Mouse (Mus musculus) forebrain, embryonic 14.5 days (tissue): ENCODE data around the gene Mapk8ip3. TPM values are rescaled to one million over a fixed set of nuclear protein-coding genes. Genes with fewer than 3 reads are reported as not detected.
"Not testable (repeated sequence)": the region's sequence is repeated elsewhere in the genome, so short reads cannot be mapped to it uniquely, and the experiment has no call there.

Experiments used
- ATAC-seq: fragments of 200-750 bp; cut with Nextera tagmentation; 2 replicates; pipeline ENCODE4 v1.8.0; 2017; ENCODE audit warnings: mild to moderate bottlenecking, moderate library complexity
- DNase-seq: peaks from one replicate; pipeline ENCODE4 v3.0.0-alpha.2; 2015; ENCODE audit warnings: low spot score
- H3K27ac ChIP-seq: fragments of 300-500 bp; sonication (generic); 2 replicates; pipeline ENCODE4 v1.5.1; 2014; ENCODE audit warnings: low read depth, mild to moderate bottlenecking, control low read depth, low read length, moderate library complexity
- H3K27me3 ChIP-seq: fragments of 300-500 bp; sonication (generic); replicated peaks from 2 replicates; pipeline ENCODE4 v1.6.1; 2014; ENCODE audit warnings: low read length, control low read depth, mixed read lengths; ENCODE audit not compliant: control insufficient read depth, insufficient read depth
- H3K36me3 ChIP-seq: fragments of 300-500 bp; sonication (generic); 2 replicates; pipeline ENCODE4 v1.6.1; 2014; ENCODE audit warnings: low read length, control low read depth; ENCODE audit not compliant: control insufficient read depth, insufficient read depth
- H3K4me1 ChIP-seq: fragments of 300-500 bp; sonication (generic); 2 replicates; pipeline ENCODE4 v1.6.1; 2014; ENCODE audit warnings: antibody characterized with exemption, low read length, control low read depth; ENCODE audit not compliant: control insufficient read depth, insufficient read depth
- H3K4me2 ChIP-seq: fragments of 300-500 bp; sonication (generic); 2 replicates; pipeline ENCODE4 v1.6.1; 2014; ENCODE audit warnings: mild to moderate bottlenecking, control low read depth, low read length
- H3K4me3 ChIP-seq: fragments of 300-500 bp; sonication (generic); 2 replicates; pipeline ENCODE4 v1.5.1; 2014; ENCODE audit warnings: low read depth, low read length, control low read depth
- H3K9ac ChIP-seq: fragments of 300-500 bp; sonication (generic); 2 replicates; pipeline ENCODE4 v1.6.1; 2014; ENCODE audit warnings: mild to moderate bottlenecking, low read length, control low read depth, moderate library complexity
- H3K9me3 ChIP-seq: fragments of 300-500 bp; sonication (generic); replicated peaks from 2 replicates; pipeline ENCODE4 v1.6.1; 2016; ENCODE audit warnings: low read length, control low read depth, mixed read lengths; ENCODE audit not compliant: control insufficient read depth
- WGBS: fragments of 180-500 bp; shearing (Covaris S2); extraction: QIAGEN DNeasy Blood & Tissue Kit; methylation state at CpG from one replicate; pipeline ENCODE4 v1.1.7; 2014; 5-methylcytosine and 5-hydroxymethylcytosine counted together
- polyA plus RNA-seq: library from polyadenylated mRNA; unstranded; fragments of >200 nt; fragmentation: Nextera tagmentation; extraction: Ambion mirVana; gene quantifications from 2 replicates; pipeline ENCODE4 v1.2.1, GENCODE M21; 2014

Gene Mapk8ip3
- polyA plus RNA-seq: 49.9 and 76.1 TPM in 2 replicates

DNA sequence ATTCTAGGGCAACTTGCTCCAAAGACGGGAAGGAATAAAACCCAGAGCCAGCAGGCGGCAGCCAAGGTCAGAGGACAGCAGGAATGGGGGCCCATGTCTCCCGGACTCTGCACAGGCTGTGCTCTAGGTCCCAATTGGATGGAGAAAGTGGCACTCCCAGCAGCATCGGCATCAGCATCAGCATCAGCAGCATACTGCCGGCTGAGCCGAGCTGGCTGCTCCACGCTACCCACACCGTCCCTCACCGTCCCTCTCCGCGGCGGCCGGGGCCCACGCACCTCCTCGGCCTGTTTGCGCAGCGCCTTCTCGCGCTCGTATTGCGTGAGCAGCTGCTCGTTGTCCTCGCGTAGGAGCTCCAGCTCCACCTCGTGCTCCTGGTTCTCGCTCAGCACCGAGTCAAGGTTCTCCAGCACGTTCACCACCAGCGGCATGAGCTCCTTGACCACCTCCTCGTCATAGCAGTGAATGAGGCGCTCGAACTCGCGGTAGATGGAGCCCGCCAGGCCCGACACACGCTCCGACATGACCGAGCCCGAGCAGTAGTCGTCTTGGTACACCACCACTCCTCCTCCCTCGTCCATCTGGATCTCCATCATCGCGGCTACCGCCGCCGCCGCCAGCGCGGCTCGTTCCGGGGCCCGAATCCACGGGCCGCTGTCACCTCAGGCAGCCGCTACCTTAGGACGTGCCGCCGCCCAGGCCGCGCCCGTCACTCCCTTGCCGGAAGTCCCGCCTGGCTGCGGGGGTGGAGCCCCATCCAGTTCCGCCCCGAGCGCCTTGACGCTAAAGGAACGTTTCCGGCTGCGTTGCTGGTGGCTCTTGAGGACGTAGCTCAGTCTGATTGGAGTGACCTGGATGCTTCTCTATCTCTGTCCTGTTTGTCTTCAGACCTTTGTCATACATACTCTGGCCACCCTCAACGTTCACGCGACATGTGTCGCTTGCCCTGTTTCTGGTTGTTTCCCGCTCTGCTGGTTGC, at the start of gene Mapk8ip3:
TSS of gene Mapk8ip3 (minus strand) at position 719 of the 979 bp plus-strand sequence.
- peak; percentile 99 for ATAC-seq

DNA sequence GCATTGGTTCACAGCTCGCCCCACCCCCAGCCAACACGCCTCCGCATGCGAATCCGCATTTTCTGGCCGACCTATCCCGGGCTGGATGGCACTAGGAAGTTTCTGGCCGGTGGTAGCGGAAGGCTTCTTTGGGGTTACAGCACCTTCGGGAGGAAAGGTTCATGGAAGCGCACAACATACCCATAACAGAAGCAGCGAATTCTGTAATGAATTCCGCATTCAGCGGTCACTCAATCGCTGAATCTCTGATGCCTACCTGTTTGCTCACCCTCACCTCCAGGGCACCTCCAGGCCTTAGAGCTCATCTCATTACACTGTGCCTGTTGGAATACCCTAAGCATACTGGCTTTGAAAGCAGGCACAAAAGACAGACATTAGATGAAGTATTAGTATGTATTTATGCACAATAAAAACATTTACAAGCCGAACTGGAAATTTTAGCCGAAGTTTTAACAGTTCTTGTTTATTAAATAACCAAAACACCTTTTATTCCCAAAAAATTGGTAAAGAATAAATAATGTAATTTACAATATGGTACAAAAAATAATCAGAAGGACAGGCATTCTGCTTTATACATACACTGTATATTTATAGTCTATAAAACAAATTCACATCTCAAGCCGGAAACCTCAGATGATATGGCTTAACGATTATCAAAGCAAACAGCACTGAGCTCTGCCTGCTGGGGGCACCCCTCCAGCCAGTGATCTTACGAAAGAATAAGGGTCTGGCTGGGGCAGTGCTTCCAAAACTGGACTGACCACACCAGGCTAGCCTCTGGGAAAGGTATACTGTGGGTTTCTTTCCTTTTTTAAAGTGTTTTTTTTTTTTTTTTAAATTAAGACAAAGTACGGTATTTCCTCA, 24.3 kb upstream of the Mapk8ip3 start:
- 15% methylated on average over 21 of the region's 21 CpGs for WGBS
- Histone ChIP-seq H3K9me3 (no peaks in the 10 kb centered on the region), H3K4me2 (peak overlapping the region; percentile 83), H3K4me1 (peaks cover 12% of the 10 kb centered on the region), H3K36me3 (peaks cover 54% of the 10 kb centered on the region), H3K27ac (0 out of 2 replicates have a peak overlapping the region, but pooled peaks have one; percentile 5), H3K4me3 (peak overlapping the region; percentile 84), H3K27me3 (no peaks in the 10 kb centered on the region), H3K9ac (peak overlapping the region; percentile 21)
- DNase-seq (no peak), ATAC-seq (no peak; the same call in 1 of the 2 replicates)

More for the DNA sequence above, at the start of gene Mapk8ip3:
- no peaks in the 10 kb centered on the region for H3K27me3 ChIP-seq
- 0 out of 2 replicates have a peak, but pooled peaks cover 9% of the 10 kb centered on the region for H3K36me3 ChIP-seq
- peak within 1 kb of the TSS; percentile 80 for H3K27ac ChIP-seq
- peaks cover 17% of the 10 kb centered on the region for H3K4me1 ChIP-seq
- peak within 1 kb of the TSS; percentile 94 for H3K9ac ChIP-seq
- DNase-seq: peak; percentile 96
- under 1% methylated on average over 78 of the region's 78 CpGs for WGBS
- H3K4me3 ChIP-seq: peak within 1 kb of the TSS; percentile 93
- peak within 1 kb of the TSS; percentile 86 for H3K4me2 ChIP-seq
- no peaks in the 10 kb centered on the region for H3K9me3 ChIP-seq

DNA sequence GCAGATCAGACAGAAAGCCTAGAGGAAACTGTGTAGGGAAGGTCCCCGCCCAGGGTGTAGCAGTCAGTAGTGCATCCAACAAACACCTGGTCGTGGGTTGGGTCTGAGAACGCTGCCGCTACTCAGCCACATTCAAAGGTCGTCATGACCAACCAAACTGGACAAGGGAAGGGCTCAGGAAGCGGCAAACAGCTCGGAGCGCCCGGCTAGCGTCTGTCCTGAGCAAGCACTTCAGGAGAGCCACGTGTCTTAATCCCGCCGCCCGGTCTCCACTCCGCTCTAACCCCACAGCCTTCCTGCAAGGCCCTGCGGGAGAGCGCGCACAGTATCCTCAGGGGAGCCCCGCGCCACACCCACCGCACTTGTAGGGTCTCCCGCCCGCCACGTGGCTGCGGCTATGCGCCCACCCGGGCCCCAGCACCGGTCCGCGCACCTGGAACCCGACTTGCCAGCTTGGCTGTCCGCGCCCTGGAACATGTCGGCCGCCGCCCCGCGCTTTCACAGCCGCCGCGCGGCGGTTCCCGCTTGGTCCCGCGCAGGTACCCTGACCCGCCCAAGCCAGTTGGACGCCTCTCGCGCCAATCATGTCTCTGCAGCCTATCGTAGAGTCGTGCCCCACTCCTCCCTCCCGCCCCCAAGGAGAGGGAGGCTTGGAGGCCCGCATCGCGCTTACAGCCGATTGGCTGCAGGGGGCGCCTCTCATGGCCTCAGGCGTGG, 23.5 kb upstream of the Mapk8ip3 start, which contains the start of gene Jpt2:
TSS of gene Jpt2 (minus strand) at position 555 of the 717 bp plus-strand sequence.
- peaks cover 12% of the 10 kb centered on the region for H3K4me1 ChIP-seq
- DNase-seq (peak; percentile 99), ATAC-seq (peak; percentile 100)
- H3K36me3 ChIP-seq: peaks cover 54% of the 10 kb centered on the region
- H3K4me3 ChIP-seq: peak within 1 kb of the TSS; percentile 84
- under 1% methylated on average over 56 of the region's 59 CpGs for WGBS
- peak within 1 kb of the TSS; percentile 83 for H3K9ac ChIP-seq
- H3K9me3 ChIP-seq: no peaks in the 10 kb centered on the region
- no peaks in the 10 kb centered on the region for H3K27me3 ChIP-seq
- H3K27ac ChIP-seq: peak within 1 kb of the TSS; percentile 78
- H3K4me2 ChIP-seq: peak within 1 kb of the TSS; percentile 83

GRCm38 (mm10) chr17:24959371-24959770, 22.6 kb upstream of the Mapk8ip3 start:
- Histone ChIP-seq H3K27ac (no peak overlapping the region), H3K4me2 (peak overlapping the region; percentile 83), H3K27me3 (no peaks in the 10 kb centered on the region), H3K9me3 (no peaks in the 10 kb centered on the region), H3K4me1 (peaks cover 12% of the 10 kb centered on the region), H3K9ac (peak overlapping the region; percentile 83), H3K4me3 (peak overlapping the region; percentile 84), H3K36me3 (peaks cover 54% of the 10 kb centered on the region)
- ATAC-seq (no peak), DNase-seq (no peak)
- WGBS: 19% methylated on average over 8 of the region's 8 CpGs

- DNase-seq (no peak), ATAC-seq (no peak)
- 92% methylated on average over 2 of the region's 2 CpGs for WGBS
- Histone ChIP-seq H3K4me2 (no peak overlapping the region), H3K9ac (no peak overlapping the region), H3K36me3 (peaks cover 83% of the 10 kb centered on the region), H3K9me3 (no peaks in the 10 kb centered on the region), H3K27ac (no peak overlapping the region), H3K4me1 (no peaks in the 10 kb centered on the region), H3K4me3 (no peak overlapping the region), H3K27me3 (no peaks in the 10 kb centered on the region)
Observed at GRCm38 (mm10) chr17:24953291-24953690, 16.5 kb upstream of the Mapk8ip3 start.

DNA sequence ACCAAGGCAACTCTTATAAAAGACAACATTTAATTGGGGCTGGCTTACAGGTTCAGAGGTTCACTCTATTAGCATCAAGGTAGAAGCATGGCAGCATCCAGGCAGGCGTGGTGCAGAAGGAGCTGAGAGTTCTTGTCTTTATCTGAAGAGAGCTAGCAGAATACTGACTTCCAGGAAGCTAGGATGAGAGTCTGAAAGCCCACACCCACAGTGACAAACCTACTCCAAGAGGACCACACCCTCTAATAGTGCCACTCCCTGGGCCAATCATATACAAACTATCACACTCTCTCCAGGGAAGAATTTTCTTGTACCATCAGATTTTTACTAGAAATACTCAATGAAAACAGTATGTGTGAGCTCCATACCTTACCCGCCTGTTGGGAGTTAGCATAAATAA, 13.9 kb upstream of the Mapk8ip3 start:
- H3K9ac ChIP-seq: no peak overlapping the region
- no peaks in the 10 kb centered on the region for H3K9me3 ChIP-seq
- DNase-seq (no peak), ATAC-seq (no peak)
- 84% methylated on average over 2 of the region's 2 CpGs for WGBS
- no peak overlapping the region for H3K4me2 ChIP-seq
- H3K27ac ChIP-seq: no peak overlapping the region
- H3K36me3 ChIP-seq: peaks cover 95% of the 10 kb centered on the region
- H3K4me3 ChIP-seq: no peak overlapping the region
- no peaks in the 10 kb centered on the region for H3K27me3 ChIP-seq
- no peaks in the 10 kb centered on the region for H3K4me1 ChIP-seq

DNA sequence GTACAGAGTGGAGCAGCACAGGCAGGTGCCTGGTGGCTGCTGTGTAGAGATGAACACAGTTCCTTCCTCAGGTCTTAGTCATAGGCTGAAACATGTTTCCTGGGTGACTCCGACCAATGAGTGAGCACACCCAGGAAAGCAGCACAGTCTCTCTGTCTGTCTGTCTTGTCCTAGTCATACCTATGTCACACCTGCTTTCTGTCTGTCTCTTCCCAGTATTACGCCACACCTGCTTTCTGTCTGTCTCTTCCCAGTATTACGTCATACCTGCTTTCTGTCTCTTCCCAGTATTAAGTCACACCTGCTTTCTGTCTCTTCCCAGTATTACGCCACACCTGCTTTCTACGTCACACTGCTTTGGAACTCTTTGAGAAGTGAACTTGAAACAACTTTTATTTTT, 11.4 kb upstream of the Mapk8ip3 start:
- H3K4me1 ChIP-seq: no peaks in the 10 kb centered on the region
- no peaks in the 10 kb centered on the region for H3K9me3 ChIP-seq
- 96% methylated on average over 5 of the region's 5 CpGs for WGBS
- ATAC-seq (no peak), DNase-seq (no peak)
- no peak overlapping the region for H3K4me3 ChIP-seq
- H3K27me3 ChIP-seq: no peaks in the 10 kb centered on the region
- H3K9ac ChIP-seq: no peak overlapping the region
- H3K27ac ChIP-seq: no peak overlapping the region
- H3K36me3 ChIP-seq: peaks cover 96% of the 10 kb centered on the region
- no peak overlapping the region for H3K4me2 ChIP-seq

- not testable (repeated sequence) for H3K4me1 ChIP-seq, H3K4me3 ChIP-seq, H3K27me3 ChIP-seq, H3K9ac ChIP-seq, DNase-seq, H3K4me2 ChIP-seq, H3K27ac ChIP-seq, H3K9me3 ChIP-seq, ATAC-seq
- H3K36me3 ChIP-seq: peaks cover 61% of the 10 kb centered on the region
- 75% methylated on average over 1 of the region's 1 CpGs for WGBS
Observed at GRCm38 (mm10) chr17:24943589-24943988, 6.8 kb upstream of the Mapk8ip3 start.
